Mouse (Mus musculus): ENCODE measurements at regions not wholly inside any gene's neighbourhood (a gene's known extent, or its start where the extent isn't known, plus 50 kb on each side); places are given as distances from the start of the nearest gene placed in this dataset.

DNA sequence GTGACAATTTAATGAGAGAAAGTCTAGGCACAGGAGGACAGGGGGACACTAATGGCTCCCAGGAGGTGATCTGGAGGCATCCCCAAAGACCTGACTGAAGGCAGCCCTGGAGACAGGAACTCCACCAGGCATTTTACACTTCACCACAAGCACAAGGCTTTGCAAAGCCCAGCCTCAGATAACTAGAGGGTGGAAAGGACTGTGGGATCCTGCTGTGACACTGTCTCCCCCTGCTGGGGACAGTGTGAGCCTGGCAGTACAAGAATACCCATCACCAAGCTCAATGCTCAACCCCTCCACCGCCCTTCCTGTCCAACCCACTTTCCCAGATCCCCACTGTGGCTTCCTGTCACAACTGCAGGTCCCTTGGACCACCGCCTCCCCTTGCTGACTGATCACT is 131.3 kb upstream of the Zdhhc25 start:
- H3K4me1 ChIP-seq = peaks cover 30% of the 10 kb centered on the region
- 18% methylated on average over 2 of the region's 2 CpGs for WGBS
- no peak overlapping the region for H3K4me3 ChIP-seq
- ATAC-seq (replicated peaks) = peak; percentile 72
- H3K36me3 ChIP-seq = no peaks in the 10 kb centered on the region
- peaks cover 4% of the 10 kb centered on the region; the same call in 1 of the 2 replicates for H3K27me3 ChIP-seq
- H3K9ac ChIP-seq (replicated peaks) = no peak overlapping the region
- H3K4me2 ChIP-seq (replicated peaks) = no peak overlapping the region
- peak overlapping the region; percentile 34; the same call in 1 of the 2 replicates for H3K27ac ChIP-seq (replicated peaks)
- no peaks in the 10 kb centered on the region for H3K9me3 ChIP-seq

DNA sequence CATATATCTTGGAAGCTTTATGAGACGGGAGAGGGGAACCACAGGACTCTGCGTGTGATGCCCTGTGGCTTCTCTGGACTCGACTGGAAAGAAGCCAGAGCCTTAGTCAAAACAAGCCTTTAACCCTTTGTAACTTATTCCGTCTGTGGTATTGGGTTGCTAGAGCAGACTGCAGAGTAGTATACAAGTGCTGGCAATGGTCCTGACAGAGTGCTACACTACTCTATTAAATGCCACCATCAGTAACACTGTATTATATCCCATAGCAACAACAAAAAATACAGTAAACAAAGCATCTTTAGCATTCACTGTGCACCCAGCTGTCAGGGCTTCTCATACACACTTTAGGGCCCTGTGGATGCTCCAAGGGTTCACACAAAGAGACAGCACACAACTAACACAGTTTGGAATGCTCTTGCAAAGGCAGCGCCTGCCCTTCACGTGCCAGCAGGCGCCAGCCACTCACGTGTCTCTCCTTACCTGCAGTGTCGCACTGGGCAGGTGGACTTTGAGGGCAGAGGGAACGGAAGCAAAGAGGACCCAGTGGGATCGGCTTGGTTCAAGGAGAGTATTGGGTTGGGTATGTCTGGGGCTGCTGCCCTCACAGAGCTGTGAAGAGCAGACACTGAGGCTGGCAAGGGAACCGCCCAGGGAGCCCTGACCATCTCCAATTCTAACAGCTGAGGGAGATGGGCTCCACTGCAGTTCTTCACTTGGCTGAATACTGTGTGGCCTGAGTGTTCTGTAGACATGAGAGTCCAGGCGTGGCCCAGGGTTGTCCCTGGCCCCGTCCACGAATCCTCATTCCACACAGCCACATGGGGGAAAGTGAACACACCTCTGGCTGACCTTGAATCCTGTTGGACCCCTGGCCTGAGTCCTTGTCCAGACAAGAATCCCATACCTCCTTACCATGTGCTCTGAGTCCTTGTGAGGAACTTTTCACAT is 130.3 kb upstream of the Zdhhc25 start:
- H3K4me1 ChIP-seq = peaks cover 30% of the 10 kb centered on the region
- H3K27ac ChIP-seq (replicated peaks) = no peak overlapping the region
- no peak overlapping the region for H3K4me3 ChIP-seq
- H3K36me3 ChIP-seq = no peaks in the 10 kb centered on the region
- H3K9ac ChIP-seq (replicated peaks) = no peak overlapping the region
- no peak overlapping the region for H3K4me2 ChIP-seq (replicated peaks)
- WGBS = 59% methylated on average over 15 of the region's 15 CpGs
- H3K9me3 ChIP-seq = no peaks in the 10 kb centered on the region
- peak; percentile 55 for ATAC-seq (replicated peaks)
- peaks cover 7% of the 10 kb centered on the region; the same call in 1 of the 2 replicates for H3K27me3 ChIP-seq

DNA sequence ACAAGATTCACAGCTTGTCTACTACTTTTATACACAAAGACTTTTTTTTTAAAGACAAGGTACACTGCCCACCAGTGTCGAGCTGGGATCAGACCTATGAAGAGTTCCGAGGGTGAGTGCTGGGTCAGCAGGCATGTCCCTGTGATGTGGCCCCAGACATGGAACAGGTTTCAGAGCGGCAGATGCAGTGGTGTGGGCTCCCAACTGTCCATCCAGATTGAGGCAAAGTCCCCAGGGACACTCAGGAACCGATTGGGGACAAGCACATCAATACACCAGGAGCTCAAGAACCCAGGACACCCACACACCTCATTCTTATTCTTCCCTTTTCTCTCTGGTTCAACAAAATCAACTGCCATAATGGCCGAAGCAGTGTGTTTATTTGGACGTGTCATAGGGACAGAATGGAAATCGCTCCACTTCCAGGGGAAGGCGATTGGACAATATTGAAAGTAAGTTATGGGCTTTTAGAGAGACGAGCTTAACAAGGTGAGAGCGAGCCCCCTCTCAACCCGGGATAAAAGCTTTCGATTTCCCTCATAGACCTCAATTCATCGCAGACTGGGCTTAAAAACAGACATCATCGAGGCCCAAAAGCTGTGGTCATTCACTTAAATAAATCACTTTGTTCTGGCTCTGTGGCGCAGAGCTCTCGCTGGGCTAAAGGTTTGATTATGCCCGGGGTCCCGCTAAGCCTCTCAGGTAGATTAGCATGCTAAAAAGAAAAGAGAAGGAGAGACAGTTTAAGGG is 127.6 kb upstream of the Zdhhc25 start:
- Histone ChIP-seq H3K4me3 (no peak overlapping the region), H3K4me2 (replicated peaks) (no peak overlapping the region), H3K9me3 (no peaks in the 10 kb centered on the region), H3K27me3 (peaks cover 7% of the 10 kb centered on the region; the same call in 1 of the 2 replicates), H3K4me1 (peaks cover 30% of the 10 kb centered on the region), H3K27ac (replicated peaks) (no peak overlapping the region), H3K36me3 (no peaks in the 10 kb centered on the region), H3K9ac (replicated peaks) (no peak overlapping the region)
- WGBS = 32% methylated on average over 18 of the region's 18 CpGs
- no peak for ATAC-seq (replicated peaks)

DNA sequence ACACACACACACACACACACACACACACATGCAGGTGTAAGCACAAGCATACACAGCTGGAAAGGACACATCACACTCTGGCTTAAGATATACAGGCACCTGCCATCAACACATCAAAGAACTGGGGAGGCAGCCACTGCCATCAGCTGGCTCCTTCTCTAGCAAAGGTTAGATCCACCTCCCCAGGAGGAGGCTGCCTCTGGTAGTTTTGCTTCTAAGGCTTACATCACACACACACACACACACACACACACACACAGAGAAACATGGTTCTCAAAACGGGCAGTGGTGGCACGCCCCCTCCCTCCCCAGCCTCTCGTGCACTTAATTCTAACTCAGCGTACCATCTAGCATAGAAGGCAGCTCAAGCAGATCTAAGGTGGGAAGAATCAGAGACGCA is 126.9 kb upstream of the Zdhhc25 start:
- no peak overlapping the region for H3K4me3 ChIP-seq
- no peak overlapping the region for H3K27ac ChIP-seq (replicated peaks)
- H3K9ac ChIP-seq (replicated peaks) = no peak overlapping the region
- H3K4me1 ChIP-seq = peaks cover 24% of the 10 kb centered on the region
- 32% methylated on average over 5 of the region's 5 CpGs for WGBS
- H3K36me3 ChIP-seq = no peaks in the 10 kb centered on the region
- no peak for ATAC-seq (replicated peaks)
- H3K9me3 ChIP-seq = no peaks in the 10 kb centered on the region
- H3K27me3 ChIP-seq = peaks cover 7% of the 10 kb centered on the region; the same call in 1 of the 2 replicates
- H3K4me2 ChIP-seq (replicated peaks) = no peak overlapping the region

DNA sequence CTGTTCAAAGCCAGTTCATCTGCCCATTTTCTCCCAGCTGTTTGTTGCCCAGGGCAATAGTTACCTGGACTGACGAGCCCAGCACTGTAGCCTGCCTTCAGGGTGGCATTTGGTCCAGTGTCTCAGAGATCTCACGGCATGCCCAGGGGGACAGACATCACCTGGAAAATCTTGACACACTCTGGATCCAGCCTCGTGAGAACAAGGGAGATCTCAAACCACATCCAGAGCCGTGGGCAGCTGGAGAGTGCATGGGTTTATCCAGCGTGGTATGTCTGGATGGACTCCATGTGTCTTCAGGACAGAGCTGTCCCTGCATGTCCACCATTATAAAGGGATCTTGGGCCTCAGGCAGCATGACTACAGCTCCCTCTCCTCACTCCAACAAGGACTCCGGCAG is 116.6 kb upstream of the Zdhhc25 start:
- no peak overlapping the region for H3K9ac ChIP-seq (replicated peaks)
- no peaks in the 10 kb centered on the region for H3K9me3 ChIP-seq
- ATAC-seq (replicated peaks) = no peak
- 84% methylated on average over 6 of the region's 6 CpGs for WGBS
- H3K36me3 ChIP-seq = no peaks in the 10 kb centered on the region
- no peak overlapping the region for H3K27ac ChIP-seq (replicated peaks)
- no peaks in the 10 kb centered on the region for H3K27me3 ChIP-seq
- H3K4me2 ChIP-seq (replicated peaks) = no peak overlapping the region
- no peak overlapping the region for H3K4me3 ChIP-seq
- no peaks in the 10 kb centered on the region for H3K4me1 ChIP-seq

DNA sequence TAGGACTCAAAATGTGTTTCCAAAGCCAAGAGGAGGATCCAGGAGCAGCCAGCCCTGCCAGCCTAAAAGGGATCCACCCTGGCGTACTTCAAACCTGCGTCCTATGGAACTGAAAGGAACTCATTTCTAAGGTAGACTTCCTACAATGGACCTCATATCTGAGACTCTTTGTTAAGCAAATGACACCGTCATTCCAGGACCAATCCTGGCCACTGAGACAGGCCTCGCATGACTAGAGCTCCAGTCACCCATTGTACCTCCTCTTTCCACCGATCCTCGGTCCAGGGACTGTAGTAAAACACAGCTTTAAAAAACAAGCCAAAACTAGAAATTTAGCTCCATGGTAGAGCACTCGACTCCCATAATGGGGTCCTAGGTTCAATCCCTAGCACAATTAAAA is 110.4 kb upstream of the Zdhhc25 start:
- Histone ChIP-seq H3K9ac (replicated peaks) (no peak overlapping the region), H3K4me1 (no peaks in the 10 kb centered on the region), H3K36me3 (no peaks in the 10 kb centered on the region), H3K27ac (replicated peaks) (no peak overlapping the region), H3K4me3 (no peak overlapping the region), H3K27me3 (no peaks in the 10 kb centered on the region), H3K4me2 (replicated peaks) (no peak overlapping the region), H3K9me3 (no peaks in the 10 kb centered on the region)
- ATAC-seq (replicated peaks) = no peak
- WGBS = 87% methylated on average over 7 of the region's 7 CpGs

DNA sequence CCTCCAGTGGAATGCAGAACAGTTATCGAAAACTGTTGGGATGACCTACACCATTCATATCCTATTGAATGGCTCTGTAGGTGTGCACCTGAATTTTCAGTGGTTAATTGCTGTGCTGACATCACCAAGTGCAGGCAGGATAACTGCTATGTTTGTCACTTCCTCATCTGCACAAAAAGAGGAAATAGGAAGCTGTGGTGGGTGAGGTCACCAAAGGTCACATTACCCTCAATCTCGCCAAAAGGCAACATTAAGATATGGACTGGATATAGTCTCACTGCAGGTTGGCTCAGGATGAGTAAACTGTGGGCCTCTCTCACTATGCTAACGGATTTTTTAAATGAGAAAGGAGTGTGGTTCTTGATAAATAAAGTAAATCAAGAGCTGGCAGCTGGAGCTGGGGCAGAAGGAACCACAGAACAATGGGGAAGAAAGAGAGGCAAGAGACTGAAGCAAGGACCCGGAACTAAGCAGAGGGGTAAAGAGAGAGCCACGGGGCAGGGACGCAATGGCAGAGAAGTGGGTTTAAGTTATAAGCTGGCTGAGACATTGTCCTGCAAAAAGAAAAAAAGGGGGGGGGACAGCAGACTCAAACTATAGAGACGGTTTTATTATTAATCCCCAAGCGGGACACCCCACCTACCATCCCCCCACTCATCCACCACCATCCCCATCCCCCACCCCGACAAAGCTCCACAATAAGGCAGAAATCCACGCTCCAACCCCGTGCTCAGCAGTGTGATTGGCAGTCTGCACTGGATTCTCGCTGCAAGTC is 109.6 kb upstream of the Zdhhc25 start:
- 39% methylated on average over 12 of the region's 12 CpGs for WGBS
- Histone ChIP-seq H3K27ac (replicated peaks) (no peak overlapping the region), H3K9ac (replicated peaks) (no peak overlapping the region), H3K4me3 (no peak overlapping the region), H3K27me3 (no peaks in the 10 kb centered on the region), H3K4me2 (replicated peaks) (no peak overlapping the region), H3K4me1 (no peaks in the 10 kb centered on the region), H3K9me3 (no peaks in the 10 kb centered on the region), H3K36me3 (no peaks in the 10 kb centered on the region)
- no peak for ATAC-seq (replicated peaks)

DNA sequence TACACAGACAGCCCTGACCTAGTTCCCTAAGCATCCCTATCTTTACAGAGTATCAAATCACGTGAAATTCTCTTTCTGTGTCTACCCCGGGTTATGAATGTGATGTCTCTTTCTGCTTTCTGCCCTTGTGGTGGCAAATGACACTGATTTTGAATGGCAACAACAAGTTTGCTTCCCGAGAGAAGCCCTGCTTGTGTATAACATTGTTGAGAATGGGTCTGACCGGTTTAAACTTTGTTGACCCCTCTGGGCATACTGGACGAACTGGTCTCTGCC is 109.1 kb upstream of the Zdhhc25 start:
- Histone ChIP-seq H3K27ac (replicated peaks) (no peak overlapping the region), H3K27me3 (no peaks in the 10 kb centered on the region), H3K4me2 (replicated peaks) (no peak overlapping the region), H3K4me1 (no peaks in the 10 kb centered on the region), H3K4me3 (no peak overlapping the region), H3K36me3 (no peaks in the 10 kb centered on the region), H3K9me3 (no peaks in the 10 kb centered on the region), H3K9ac (replicated peaks) (no peak overlapping the region)
- 57% methylated on average over 5 of the region's 5 CpGs for WGBS
- ATAC-seq (replicated peaks) = no peak

DNA sequence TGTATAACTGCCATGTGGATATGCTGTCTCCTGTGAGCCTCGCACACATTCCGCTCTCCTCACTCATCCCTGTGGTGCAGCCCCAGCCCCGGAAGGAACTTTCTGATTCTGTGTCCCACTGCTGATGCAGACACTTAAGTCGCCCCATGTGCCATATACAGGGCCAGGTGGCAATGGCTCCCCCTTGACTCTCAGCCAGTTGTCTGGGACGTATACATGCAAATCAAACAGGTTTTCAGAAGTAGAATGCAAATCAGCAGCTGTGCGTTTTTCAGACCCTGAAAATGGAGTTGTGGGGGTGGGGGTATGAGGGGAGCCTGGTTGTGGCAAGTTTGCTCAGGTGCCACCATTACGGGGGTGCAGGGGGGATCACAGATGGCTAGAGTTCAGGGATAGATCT is 102.1 kb upstream of the Zdhhc25 start:
- no peaks in the 10 kb centered on the region for H3K36me3 ChIP-seq
- no peak overlapping the region for H3K4me3 ChIP-seq
- no peak overlapping the region for H3K9ac ChIP-seq (replicated peaks)
- no peak overlapping the region for H3K4me2 ChIP-seq (replicated peaks)
- no peak overlapping the region for H3K27ac ChIP-seq (replicated peaks)
- H3K4me1 ChIP-seq = no peaks in the 10 kb centered on the region
- WGBS = 70% methylated on average over 7 of the region's 7 CpGs
- no peaks in the 10 kb centered on the region for H3K9me3 ChIP-seq
- no peaks in the 10 kb centered on the region for H3K27me3 ChIP-seq
- ATAC-seq (replicated peaks) = no peak

DNA sequence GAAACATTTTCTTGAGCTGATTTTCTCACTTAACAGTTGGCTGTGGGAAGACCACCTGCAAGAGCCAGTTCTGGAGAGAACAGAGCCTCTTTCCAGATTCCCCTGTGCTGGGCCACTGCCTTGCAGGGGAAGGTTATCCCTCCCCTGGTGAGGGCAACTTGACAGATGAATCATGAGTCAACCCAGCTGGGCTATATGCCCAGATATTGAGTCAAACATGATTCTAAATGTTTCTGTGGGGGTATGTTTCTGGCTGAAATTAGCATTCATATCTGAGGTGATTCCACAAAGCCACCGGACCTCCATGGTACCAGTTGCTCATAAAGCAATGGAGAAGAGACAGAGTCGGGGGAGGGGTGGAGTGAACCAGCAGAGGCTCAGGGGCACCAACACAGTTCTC is 97.8 kb upstream of the Zdhhc25 start:
- ATAC-seq (replicated peaks) = no peak
- Histone ChIP-seq H3K9me3 (no peaks in the 10 kb centered on the region), H3K4me1 (no peaks in the 10 kb centered on the region), H3K27me3 (no peaks in the 10 kb centered on the region), H3K36me3 (no peaks in the 10 kb centered on the region), H3K4me3 (no peak overlapping the region), H3K27ac (replicated peaks) (no peak overlapping the region), H3K9ac (replicated peaks) (no peak overlapping the region), H3K4me2 (replicated peaks) (no peak overlapping the region)
- WGBS = 90% methylated on average over 2 of the region's 2 CpGs

DNA sequence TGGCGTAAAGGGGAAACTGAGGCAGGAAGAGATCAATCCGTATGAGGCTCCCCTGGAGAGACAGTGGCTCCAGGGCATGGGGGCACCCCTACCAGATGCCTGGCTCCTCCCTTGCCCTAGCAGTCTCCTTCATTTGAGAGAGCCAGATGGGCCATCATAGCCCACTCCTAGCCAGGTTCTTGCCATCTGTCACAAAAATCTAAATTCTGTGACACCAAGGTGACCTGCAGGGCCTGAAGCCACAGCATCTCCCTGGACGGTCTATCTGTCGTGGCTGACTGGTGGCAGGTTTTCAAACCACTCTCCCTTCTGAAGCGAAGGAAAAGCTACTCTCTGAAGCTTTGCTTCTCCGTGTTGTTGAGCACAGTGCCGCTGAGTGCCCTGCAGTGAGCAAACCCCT is 96.2 kb upstream of the Zdhhc25 start:
- no peaks in the 10 kb centered on the region for H3K36me3 ChIP-seq
- H3K9ac ChIP-seq (replicated peaks) = no peak overlapping the region
- 81% methylated on average over 7 of the region's 7 CpGs for WGBS
- H3K4me2 ChIP-seq (replicated peaks) = no peak overlapping the region
- no peaks in the 10 kb centered on the region for H3K27me3 ChIP-seq
- H3K9me3 ChIP-seq = no peaks in the 10 kb centered on the region
- H3K27ac ChIP-seq (replicated peaks) = no peak overlapping the region
- ATAC-seq (replicated peaks) = no peak
- H3K4me3 ChIP-seq = no peak overlapping the region
- no peaks in the 10 kb centered on the region for H3K4me1 ChIP-seq

DNA sequence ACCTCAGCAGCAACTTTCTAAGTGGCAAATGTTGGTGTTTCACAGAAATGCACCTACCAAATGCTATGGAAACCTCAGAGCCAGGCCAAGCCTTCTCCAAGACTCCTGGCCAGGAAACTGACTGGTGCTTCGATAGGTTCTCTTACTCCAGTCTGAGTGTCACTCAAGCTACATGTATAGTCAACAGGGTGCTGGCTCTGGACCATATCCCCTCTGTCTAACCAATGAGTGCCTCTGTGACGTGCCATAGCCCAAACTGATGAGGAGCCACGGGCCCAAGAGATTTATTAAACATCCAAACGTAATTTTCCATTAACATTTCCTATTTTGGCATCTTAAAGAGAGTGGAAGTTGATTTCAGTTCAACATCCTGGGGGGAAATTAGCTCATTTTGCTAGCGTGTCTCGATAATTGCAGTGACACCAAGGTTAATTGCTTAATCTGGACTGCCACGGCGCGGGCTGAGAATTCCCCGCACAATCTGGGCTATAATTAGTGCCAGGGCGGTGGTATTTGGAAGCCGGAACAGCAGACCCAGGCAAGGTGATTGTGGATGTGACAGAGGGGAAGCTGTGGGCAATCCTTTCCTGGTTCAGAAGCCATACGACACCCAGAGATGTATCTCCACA is 94.5 kb upstream of the Zdhhc25 start:
- no peaks in the 10 kb centered on the region for H3K27me3 ChIP-seq
- no peak overlapping the region for H3K9ac ChIP-seq (replicated peaks)
- 43% methylated on average over 13 of the region's 13 CpGs for WGBS
- peaks cover 4% of the 10 kb centered on the region; the same call in 1 of the 2 replicates for H3K4me1 ChIP-seq
- no peaks in the 10 kb centered on the region for H3K9me3 ChIP-seq
- no peak overlapping the region for H3K27ac ChIP-seq (replicated peaks)
- no peak overlapping the region for H3K4me2 ChIP-seq (replicated peaks)
- no peak overlapping the region for H3K4me3 ChIP-seq
- no peaks in the 10 kb centered on the region for H3K36me3 ChIP-seq
- ATAC-seq (replicated peaks) = no peak

Data from forebrain, embryonic 15.5 days (tissue).